Mouse (Mus musculus): ENCODE data around the gene Foxp2. TPM values are rescaled to one million over a fixed set of nuclear protein-coding genes. Genes with fewer than 3 reads are reported as not detected.

Gene Foxp2
- total and polyA plus RNA-seq, 3 experiments, result 3.5 TPM; not detected in 2

- ATAC-seq (ENCODE audit: extremely low read depth, insufficient number of reproducible peaks, low FRiP score, poor library complexity, severe bottlenecking) (no peak), DNase-seq (ENCODE audit: low spot score) (no peak)
- no peaks in the 10 kb centered on the region for H3K4me1 ChIP-seq (ENCODE audit: insufficient read depth, low read depth, low read length)
- H3K36me3 ChIP-seq (replicated peaks), result no peaks in the 10 kb centered on the region
- H3K4me3 ChIP-seq (ENCODE audit: low read depth, low read length), result no peak overlapping the region
- H3K9me3 ChIP-seq (replicated peaks), result no peaks in the 10 kb centered on the region
- TF ChIP-seq TAL1 (conservative IDR thresholded peaks at IDR 0.05; ENCODE audit: low read depth, low read length) (no peak), POLR2AphosphoS5 (IDR thresholded peaks at IDR 0.05; ENCODE audit: insufficient replicate concordance, low read depth, low read length) (no peak), CTCF (IDR thresholded peaks at IDR 0.05; ENCODE audit: low read depth, low read length) (no peak), GATA2 (IDR thresholded peaks at IDR 0.05; ENCODE audit: borderline replicate concordance, low read depth, low read length) (no peak), GATA1 (IDR thresholded peaks at IDR 0.05; ENCODE audit: borderline replicate concordance, low read length) (no peak)
- H3K27me3 ChIP-seq (ENCODE audit: insufficient read depth, low read length), result no peaks in the 10 kb centered on the region
These were observed 23.9 kb downstream of the Foxp2 start for GRCm38 (mm10) chr6:14924976-14925489.

DNA sequence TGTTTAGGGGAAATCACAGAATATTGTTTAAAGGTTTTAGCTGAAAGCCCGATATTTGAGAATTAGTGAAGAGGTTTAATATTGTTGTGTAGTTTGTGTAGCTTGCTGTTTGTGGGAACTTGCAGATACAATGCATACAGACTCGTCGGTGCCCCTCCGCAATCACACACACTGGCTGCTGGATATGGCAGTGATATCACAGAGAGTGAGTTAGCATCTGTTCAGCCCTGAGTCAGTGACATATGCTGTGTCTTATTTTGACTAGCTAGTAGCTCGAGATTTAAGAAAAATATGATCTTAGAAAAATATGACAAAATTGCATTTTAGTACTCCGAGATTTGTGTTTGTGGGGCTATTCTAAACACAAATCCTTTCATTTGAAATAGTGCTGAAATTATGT is 49.9 kb downstream of the Foxp2 start:
- no peak for DNase-seq (ENCODE audit: low spot score)
- Histone ChIP-seq H3K4me1 (ENCODE audit: insufficient read depth, low read depth, low read length) (no peaks in the 10 kb centered on the region), H3K4me3 (ENCODE audit: low read depth, low read length) (no peak overlapping the region), H3K36me3 (replicated peaks) (no peaks in the 10 kb centered on the region), H3K27me3 (ENCODE audit: insufficient read depth, low read length) (no peaks in the 10 kb centered on the region; the same call in 1 of the 2 replicates), H3K9me3 (replicated peaks) (no peaks in the 10 kb centered on the region)
- ATAC-seq (ENCODE audit: extremely low read depth, insufficient number of reproducible peaks, low FRiP score, poor library complexity, severe bottlenecking), result no peak
- no peak for TF ChIP-seq GATA1 (IDR thresholded peaks at IDR 0.05; ENCODE audit: borderline replicate concordance, low read length)
- no peak for TF ChIP-seq CTCF (IDR thresholded peaks at IDR 0.05; ENCODE audit: low read depth, low read length)
- TF ChIP-seq GATA2 (IDR thresholded peaks at IDR 0.05; ENCODE audit: borderline replicate concordance, low read depth, low read length), result no peak
- no peak for TF ChIP-seq TAL1 (conservative IDR thresholded peaks at IDR 0.05; ENCODE audit: low read depth, low read length)
- TF ChIP-seq POLR2AphosphoS5 (IDR thresholded peaks at IDR 0.05; ENCODE audit: insufficient replicate concordance, low read depth, low read length), result no peak

GRCm38 (mm10) chr6:14952731-14953130 is 51.6 kb downstream of the Foxp2 start:
- Histone ChIP-seq H3K4me3 (ENCODE audit: low read depth, low read length) (no peak overlapping the region), H3K9me3 (replicated peaks) (no peaks in the 10 kb centered on the region), H3K36me3 (replicated peaks) (no peaks in the 10 kb centered on the region), H3K27me3 (ENCODE audit: insufficient read depth, low read length) (no peaks in the 10 kb centered on the region; the same call in 1 of the 2 replicates), H3K4me1 (ENCODE audit: insufficient read depth, low read depth, low read length) (no peaks in the 10 kb centered on the region)
- TF ChIP-seq CTCF (IDR thresholded peaks at IDR 0.05; ENCODE audit: low read depth, low read length), result no peak
- TF ChIP-seq GATA2 (IDR thresholded peaks at IDR 0.05; ENCODE audit: borderline replicate concordance, low read depth, low read length), result no peak
- no peak for TF ChIP-seq GATA1 (IDR thresholded peaks at IDR 0.05; ENCODE audit: borderline replicate concordance, low read length)
- no peak for TF ChIP-seq TAL1 (conservative IDR thresholded peaks at IDR 0.05; ENCODE audit: low read depth, low read length)
- ATAC-seq (ENCODE audit: extremely low read depth, insufficient number of reproducible peaks, low FRiP score, poor library complexity, severe bottlenecking) (no peak), DNase-seq (ENCODE audit: low spot score) (no peak)

- no peak for DNase-seq (ENCODE audit: low spot score)
- no peak overlapping the region for H3K4me3 ChIP-seq (ENCODE audit: low read depth, low read length)
- no peaks in the 10 kb centered on the region for H3K36me3 ChIP-seq (replicated peaks)
- no peaks in the 10 kb centered on the region for H3K27me3 ChIP-seq (ENCODE audit: insufficient read depth, low read length)
- H3K4me1 ChIP-seq (ENCODE audit: insufficient read depth, low read depth, low read length), result peaks cover 3% of the 10 kb centered on the region; the same call in 1 of the 2 replicates
- TF ChIP-seq GATA1 (IDR thresholded peaks at IDR 0.05; ENCODE audit: borderline replicate concordance, low read length) (no peak), TAL1 (conservative IDR thresholded peaks at IDR 0.05; ENCODE audit: low read depth, low read length) (no peak), CTCF (IDR thresholded peaks at IDR 0.05; ENCODE audit: low read depth, low read length) (no peak), GATA2 (IDR thresholded peaks at IDR 0.05; ENCODE audit: borderline replicate concordance, low read depth, low read length) (no peak), POLR2AphosphoS5 (IDR thresholded peaks at IDR 0.05; ENCODE audit: insufficient replicate concordance, low read depth, low read length) (no peak)
- H3K9me3 ChIP-seq (replicated peaks), result peaks cover 3% of the 10 kb centered on the region; the same call in 1 of the 2 replicates
- no peak for ATAC-seq (ENCODE audit: extremely low read depth, insufficient number of reproducible peaks, low FRiP score, poor library complexity, severe bottlenecking)
These were observed 75.9 kb downstream of the Foxp2 start for GRCm38 (mm10) chr6:14977042-14977441.

DNA sequence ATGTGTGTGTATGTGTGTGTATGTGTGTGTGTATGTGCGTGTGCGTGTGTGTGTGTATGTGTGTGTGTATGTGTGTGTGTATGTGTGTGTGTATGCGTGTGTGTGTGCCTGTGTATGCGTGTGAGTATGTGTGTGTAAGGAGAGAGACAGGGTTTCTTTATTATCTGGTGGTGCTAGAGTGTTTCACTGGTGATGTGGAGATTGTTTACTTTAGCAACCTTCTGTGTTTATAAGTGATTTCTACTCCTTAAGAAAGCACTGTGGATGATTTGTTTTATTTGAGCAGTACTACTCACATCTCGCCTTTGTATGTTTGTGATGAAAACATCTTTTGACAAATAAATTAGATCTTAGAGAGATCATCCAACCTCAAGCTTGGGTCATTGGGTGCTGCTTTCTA is 77.1 kb downstream of the Foxp2 start:
- TF ChIP-seq GATA1 (IDR thresholded peaks at IDR 0.05; ENCODE audit: borderline replicate concordance, low read length), result no peak
- no peak for TF ChIP-seq GATA2 (IDR thresholded peaks at IDR 0.05; ENCODE audit: borderline replicate concordance, low read depth, low read length)
- no peak for TF ChIP-seq TAL1 (conservative IDR thresholded peaks at IDR 0.05; ENCODE audit: low read depth, low read length)
- TF ChIP-seq CTCF (IDR thresholded peaks at IDR 0.05; ENCODE audit: low read depth, low read length), result no peak
- no peak for TF ChIP-seq POLR2AphosphoS5 (IDR thresholded peaks at IDR 0.05; ENCODE audit: insufficient replicate concordance, low read depth, low read length)
- Histone ChIP-seq H3K4me1 (ENCODE audit: insufficient read depth, low read depth, low read length) (peaks cover 3% of the 10 kb centered on the region; the same call in 1 of the 2 replicates), H3K36me3 (replicated peaks) (no peaks in the 10 kb centered on the region), H3K27me3 (ENCODE audit: insufficient read depth, low read length) (no peaks in the 10 kb centered on the region), H3K9me3 (replicated peaks) (peaks cover 3% of the 10 kb centered on the region; the same call in 1 of the 2 replicates), H3K4me3 (ENCODE audit: low read depth, low read length) (no peak overlapping the region)
- ATAC-seq (ENCODE audit: extremely low read depth, insufficient number of reproducible peaks, low FRiP score, poor library complexity, severe bottlenecking) (no peak), DNase-seq (ENCODE audit: low spot score) (no peak)

DNA sequence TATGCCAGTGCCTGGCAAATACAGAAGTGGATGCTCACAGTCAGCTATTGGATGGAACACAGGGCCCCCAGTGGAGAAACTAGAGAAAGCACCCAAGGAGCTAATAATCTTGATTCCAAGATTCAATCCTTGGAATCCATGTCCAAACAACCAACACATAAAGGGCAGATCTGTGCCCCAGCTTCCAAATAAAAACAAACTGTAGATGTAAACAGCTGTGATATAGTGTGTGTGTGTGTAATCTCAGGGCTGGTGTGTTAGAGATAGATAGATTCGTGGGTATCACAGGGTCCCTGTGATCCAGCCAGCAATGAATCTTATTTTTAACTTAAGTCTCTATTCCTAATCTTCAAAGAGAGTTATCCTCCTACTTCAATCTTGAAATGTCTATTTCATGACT is 107.0 kb downstream of the Foxp2 start:
- ATAC-seq (ENCODE audit: extremely low read depth, insufficient number of reproducible peaks, low FRiP score, poor library complexity, severe bottlenecking) (no peak), DNase-seq (ENCODE audit: low spot score) (no peak)
- TF ChIP-seq GATA1 (IDR thresholded peaks at IDR 0.05; ENCODE audit: borderline replicate concordance, low read length) (no peak), GATA2 (IDR thresholded peaks at IDR 0.05; ENCODE audit: borderline replicate concordance, low read depth, low read length) (no peak), CTCF (IDR thresholded peaks at IDR 0.05; ENCODE audit: low read depth, low read length) (no peak), POLR2AphosphoS5 (IDR thresholded peaks at IDR 0.05; ENCODE audit: insufficient replicate concordance, low read depth, low read length) (no peak), TAL1 (conservative IDR thresholded peaks at IDR 0.05; ENCODE audit: low read depth, low read length) (no peak)
- Histone ChIP-seq H3K9me3 (replicated peaks) (no peaks in the 10 kb centered on the region), H3K4me1 (ENCODE audit: insufficient read depth, low read depth, low read length) (peaks cover 8% of the 10 kb centered on the region), H3K4me3 (ENCODE audit: low read depth, low read length) (no peak overlapping the region), H3K36me3 (replicated peaks) (no peaks in the 10 kb centered on the region), H3K27me3 (ENCODE audit: insufficient read depth, low read length) (no peaks in the 10 kb centered on the region)
